Mouse (Mus musculus) forebrain, embryonic 15.5 days (tissue): ENCODE data around the gene Gm11032. TPM values are rescaled to one million over a fixed set of nuclear protein-coding genes. Genes with fewer than 3 reads are reported as not detected.

ENCODE experiments used
- ATAC-seq: fragments of 200-750 bp; cut with Nextera tagmentation; replicated peaks from 2 replicates; pipeline ENCODE4 v1.8.0; 2017; ENCODE audit warnings: mild to moderate bottlenecking, moderate TSS enrichment, moderate library complexity
- H3K27ac ChIP-seq: fragments of 300-500 bp; sonication (generic); replicated peaks from 2 replicates; pipeline ENCODE4 v1.5.1; 2015; ENCODE audit warnings: mild to moderate bottlenecking, inconsistent platforms
- H3K27me3 ChIP-seq: fragments of 300-500 bp; sonication (generic); 2 replicates; pipeline ENCODE4 v1.6.1; 2015; ENCODE audit warnings: inconsistent platforms
- H3K36me3 ChIP-seq: fragments of 300-500 bp; sonication (generic); 2 replicates; pipeline ENCODE4 v1.6.1; 2015; ENCODE audit warnings: mild to moderate bottlenecking, inconsistent platforms
- H3K4me1 ChIP-seq: fragments of 300-500 bp; sonication (generic); 2 replicates; pipeline ENCODE4 v1.6.1; 2015; ENCODE audit warnings: inconsistent platforms
- H3K4me2 ChIP-seq: fragments of 300-500 bp; sonication (generic); replicated peaks from 2 replicates; pipeline ENCODE4 v1.6.1; 2015; ENCODE audit warnings: mild to moderate bottlenecking, inconsistent platforms
- H3K4me3 ChIP-seq: fragments of 300-500 bp; sonication (generic); 2 replicates; pipeline ENCODE4 v1.5.1; 2015; ENCODE audit warnings: mild to moderate bottlenecking, inconsistent platforms
- H3K9ac ChIP-seq: fragments of 300-500 bp; sonication (generic); replicated peaks from 2 replicates; pipeline ENCODE4 v1.6.1; 2015; ENCODE audit warnings: mild to moderate bottlenecking, inconsistent platforms
- H3K9me3 ChIP-seq: fragments of 300-500 bp; sonication (generic); 2 replicates; pipeline ENCODE4 v1.6.1; 2016; ENCODE audit warnings: inconsistent platforms
- whole genome bisulfite sequencing: fragments of 180-500 bp; shearing (Covaris S2); methylation state at CpG from one replicate; pipeline ENCODE4 v1.1.7; 2015; ENCODE audit warnings: mixed read lengths; 5-methylcytosine and 5-hydroxymethylcytosine counted together
- polyA plus RNA-seq: library from polyadenylated mRNA; unstranded; fragments of >200 nt; fragmentation: Nextera tagmentation; extraction: Ambion mirVana; gene quantifications from 2 replicates; pipeline ENCODE4 v1.2.1, GENCODE M21; 2015

Gene Gm11032
- polyA plus RNA-seq, 1 experiment from 2014 or later: not detected

GRCm38 (mm10) chr11:4602691-4603441, 17.0 kb upstream of the Gm11032 start:
- Histone ChIP-seq H3K36me3 (no peaks in the 10 kb centered on the region), H3K4me2 (no peak overlapping the region), H3K4me3 (no peak overlapping the region), H3K4me1 (peaks cover 9% of the 10 kb centered on the region), H3K9ac (no peak overlapping the region), H3K9me3 (no peaks in the 10 kb centered on the region), H3K27me3 (no peaks in the 10 kb centered on the region), H3K27ac (0 out of 2 replicates have a peak overlapping the region, but pooled peaks have one; percentile 21)
- WGBS: 9% methylated on average over 12 of the region's 12 CpGs
- peak; percentile 61; the same call in 1 of the 2 replicates for ATAC-seq

GRCm38 (mm10) chr11:4604441-4604840, 15.4 kb upstream of the Gm11032 start:
- ATAC-seq: no peak
- no peak overlapping the region for H3K9ac ChIP-seq
- peaks cover 9% of the 10 kb centered on the region for H3K4me1 ChIP-seq
- no peaks in the 10 kb centered on the region for H3K36me3 ChIP-seq
- H3K4me3 ChIP-seq: no peak overlapping the region
- no peaks in the 10 kb centered on the region for H3K9me3 ChIP-seq
- no peaks in the 10 kb centered on the region for H3K27me3 ChIP-seq
- H3K4me2 ChIP-seq: no peak overlapping the region
- no peak overlapping the region for H3K27ac ChIP-seq
- WGBS: 77% methylated on average over 6 of the region's 6 CpGs

- Histone ChIP-seq H3K9ac (no peak overlapping the region), H3K27ac (no peak overlapping the region), H3K27me3 (no peaks in the 10 kb centered on the region), H3K4me2 (no peak overlapping the region), H3K9me3 (no peaks in the 10 kb centered on the region), H3K36me3 (no peaks in the 10 kb centered on the region), H3K4me3 (no peak overlapping the region), H3K4me1 (peaks cover 9% of the 10 kb centered on the region)
- WGBS: 65% methylated on average over 7 of the region's 7 CpGs
- ATAC-seq: no peak
Measured at GRCm38 (mm10) chr11:4605414-4605813, 14.5 kb upstream of the Gm11032 start.

GRCm38 (mm10) chr11:4606541-4606940, 13.3 kb upstream of the Gm11032 start:
- Histone ChIP-seq H3K27me3 (no peaks in the 10 kb centered on the region), H3K9ac (no peak overlapping the region), H3K4me1 (peaks cover 9% of the 10 kb centered on the region), H3K27ac (no peak overlapping the region), H3K9me3 (no peaks in the 10 kb centered on the region), H3K36me3 (no peaks in the 10 kb centered on the region), H3K4me2 (no peak overlapping the region), H3K4me3 (no peak overlapping the region)
- ATAC-seq: no peak
- 86% methylated on average over 1 of the region's 1 CpGs for WGBS

- Histone ChIP-seq H3K27me3 (no peaks in the 10 kb centered on the region), H3K4me3 (no peak overlapping the region), H3K27ac (no peak overlapping the region), H3K9me3 (no peaks in the 10 kb centered on the region), H3K4me1 (no peaks in the 10 kb centered on the region), H3K36me3 (no peaks in the 10 kb centered on the region), H3K4me2 (no peak overlapping the region), H3K9ac (no peak overlapping the region)
- 74% methylated on average over 2 of the region's 2 CpGs for WGBS
- no peak for ATAC-seq
Measured at GRCm38 (mm10) chr11:4611904-4612303, 8.0 kb upstream of the Gm11032 start.

- Histone ChIP-seq H3K27me3 (no peaks in the 10 kb centered on the region), H3K9me3 (no peaks in the 10 kb centered on the region)
- WGBS: 61% methylated on average over 13 of the region's 13 CpGs
Measured at GRCm38 (mm10) chr11:4620501-4621108, 738 bp downstream of the Gm11032 start.

GRCm38 (mm10) chr11:4621866-4622265, 2.0 kb downstream of the Gm11032 start:
- Histone ChIP-seq H3K4me1 (no peaks in the 10 kb centered on the region), H3K27ac (no peak overlapping the region), H3K4me2 (no peak overlapping the region), H3K9me3 (no peaks in the 10 kb centered on the region), H3K9ac (no peak overlapping the region), H3K27me3 (no peaks in the 10 kb centered on the region), H3K4me3 (no peak overlapping the region), H3K36me3 (no peaks in the 10 kb centered on the region)
- no peak for ATAC-seq
- WGBS: 79% methylated on average over 4 of the region's 4 CpGs

More at GRCm38 (mm10) chr11:4620501-4621108, 738 bp downstream of the Gm11032 start:
- Histone ChIP-seq H3K27ac (no peak overlapping the region), H3K4me3 (no peak overlapping the region), H3K9ac (no peak overlapping the region), H3K36me3 (no peaks in the 10 kb centered on the region), H3K4me2 (no peak overlapping the region), H3K4me1 (no peaks in the 10 kb centered on the region)
- ATAC-seq: no peak

GRCm38 (mm10) chr11:4622442-4622986, 2.6 kb downstream of the Gm11032 start:
- Histone ChIP-seq H3K9me3 (no peaks in the 10 kb centered on the region), H3K36me3 (no peaks in the 10 kb centered on the region), H3K4me2 (no peak overlapping the region), H3K27me3 (no peaks in the 10 kb centered on the region), H3K4me3 (no peak overlapping the region), H3K9ac (no peak overlapping the region), H3K27ac (no peak overlapping the region), H3K4me1 (no peaks in the 10 kb centered on the region)
- WGBS: 73% methylated on average over 7 of the region's 7 CpGs
- no peak for ATAC-seq

- Histone ChIP-seq H3K4me1 (no peaks in the 10 kb centered on the region), H3K4me2 (no peak overlapping the region), H3K9ac (no peak overlapping the region), H3K9me3 (no peaks in the 10 kb centered on the region), H3K4me3 (no peak overlapping the region), H3K27ac (no peak overlapping the region), H3K27me3 (no peaks in the 10 kb centered on the region), H3K36me3 (no peaks in the 10 kb centered on the region)
- WGBS: 63% methylated on average over 5 of the region's 5 CpGs
- ATAC-seq: no peak
Measured at GRCm38 (mm10) chr11:4622997-4623396, 3.1 kb downstream of the Gm11032 start.

GRCm38 (mm10) chr11:4625931-4626330, 6.1 kb downstream of the Gm11032 start:
- 69% methylated on average over 7 of the region's 7 CpGs for WGBS

GRCm38 (mm10) chr11:4627636-4628035, 7.8 kb downstream of the Gm11032 start:
- Histone ChIP-seq H3K9me3 (no peaks in the 10 kb centered on the region), H3K27me3 (no peaks in the 10 kb centered on the region), H3K36me3 (no peaks in the 10 kb centered on the region), H3K4me1 (no peaks in the 10 kb centered on the region), H3K4me2 (no peak overlapping the region), H3K27ac (no peak overlapping the region), H3K9ac (no peak overlapping the region), H3K4me3 (no peak overlapping the region)
- no peak for ATAC-seq
- 49% methylated on average over 7 of the region's 7 CpGs for WGBS

More at GRCm38 (mm10) chr11:4625931-4626330, 6.1 kb downstream of the Gm11032 start:
- Histone ChIP-seq H3K4me1 (no peaks in the 10 kb centered on the region), H3K36me3 (no peaks in the 10 kb centered on the region), H3K9ac (no peak overlapping the region), H3K27ac (no peak overlapping the region), H3K27me3 (no peaks in the 10 kb centered on the region), H3K9me3 (no peaks in the 10 kb centered on the region), H3K4me3 (no peak overlapping the region), H3K4me2 (no peak overlapping the region)
- no peak for ATAC-seq

- 0 out of 2 replicates have a peak, but pooled peaks cover 3% of the 10 kb centered on the region for H3K27me3 ChIP-seq
- no peaks in the 10 kb centered on the region for H3K9me3 ChIP-seq
- H3K27ac ChIP-seq: no peak overlapping the region
- no peak overlapping the region for H3K4me2 ChIP-seq
- H3K4me1 ChIP-seq: no peaks in the 10 kb centered on the region
- H3K9ac ChIP-seq: no peak overlapping the region
- H3K4me3 ChIP-seq: no peak overlapping the region
- WGBS: 38% methylated on average over 8 of the region's 8 CpGs
- H3K36me3 ChIP-seq: no peaks in the 10 kb centered on the region
- no peak for ATAC-seq
Measured at GRCm38 (mm10) chr11:4629861-4630280, 10.0 kb downstream of the Gm11032 start.
